Mouse (Mus musculus) cerebellum, adult 11-12 months (tissue): ENCODE measurements around the gene Cdc25b.

ENCODE experiments used
- DNase-seq: peaks from one replicate; pipeline ENCODE4 v3.0.0; 2022

Gene Cdc25b

GRCm38 (mm10) chr2:131160671-131161111, 26.1 kb upstream of the Cdc25b start:
- no peak for DNase-seq

GRCm38 (mm10) chr2:131163924-131164323, 22.8 kb upstream of the Cdc25b start:
- no peak for DNase-seq

GRCm38 (mm10) chr2:131166172-131166571, 20.6 kb upstream of the Cdc25b start:
- no peak for DNase-seq

GRCm38 (mm10) chr2:131167984-131168383, 18.8 kb upstream of the Cdc25b start:
- DNase-seq, result no peak

DNA sequence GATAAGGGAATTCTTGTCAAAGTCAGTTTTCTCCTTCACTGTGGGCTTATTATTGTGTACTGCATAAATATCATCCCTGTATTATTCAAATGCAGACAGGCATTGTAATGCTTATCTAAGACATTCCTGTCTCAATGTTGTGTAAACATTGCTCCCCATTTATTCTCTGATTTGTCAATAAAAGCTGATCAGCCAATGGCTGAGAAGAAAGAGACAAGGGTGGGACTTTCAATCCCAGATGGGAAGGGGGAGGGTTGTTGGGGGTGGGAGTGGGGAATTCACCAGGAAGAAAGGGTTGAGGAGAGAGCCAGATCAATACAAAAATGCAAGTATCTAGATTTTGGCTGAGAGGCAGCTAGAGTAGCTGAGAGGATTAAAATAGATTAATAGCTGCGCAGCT, 17.8 kb upstream of the Cdc25b start:
- no peak for DNase-seq

GRCm38 (mm10) chr2:131170936-131171335, 15.8 kb upstream of the Cdc25b start:
- DNase-seq, result no peak

DNA sequence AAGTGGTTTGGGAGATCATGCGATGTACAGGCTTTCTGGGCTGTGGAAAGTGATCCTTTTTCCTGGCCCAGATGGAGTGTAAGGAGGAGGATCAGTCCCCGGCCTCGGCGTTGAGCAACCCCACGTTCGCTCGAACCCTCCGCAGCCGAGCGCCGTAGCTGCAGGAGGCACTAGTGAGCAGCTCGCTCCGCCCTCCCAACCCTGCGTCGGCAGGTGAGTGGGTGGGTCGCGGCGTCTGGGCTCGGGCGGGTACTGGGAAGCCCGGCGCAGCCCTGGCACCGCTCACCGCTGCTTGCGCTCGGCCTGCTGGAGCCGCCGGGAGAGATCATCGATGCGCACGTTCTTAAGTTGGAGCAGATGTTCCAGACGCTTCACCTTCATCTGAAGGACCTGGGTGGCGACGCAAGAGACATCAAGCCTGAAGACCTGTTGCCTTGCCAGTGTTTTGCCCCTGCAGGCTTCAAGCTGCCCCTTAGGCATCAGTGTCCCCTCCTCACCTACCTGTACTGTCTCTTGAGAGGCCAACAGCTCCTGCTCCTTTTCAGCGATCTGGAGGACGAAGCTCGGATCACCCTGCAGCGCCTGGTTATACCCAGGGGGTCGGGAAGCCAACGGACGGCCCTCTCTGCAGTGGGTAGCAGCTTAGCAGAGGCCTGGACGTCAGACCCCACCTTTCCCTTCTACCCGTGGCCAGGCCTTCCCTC, 15.2 kb upstream of the Cdc25b start:
- DNase-seq, result peak; percentile 60

- no peak for DNase-seq
Observed at GRCm38 (mm10) chr2:131172322-131172721, 14.4 kb upstream of the Cdc25b start.

DNA sequence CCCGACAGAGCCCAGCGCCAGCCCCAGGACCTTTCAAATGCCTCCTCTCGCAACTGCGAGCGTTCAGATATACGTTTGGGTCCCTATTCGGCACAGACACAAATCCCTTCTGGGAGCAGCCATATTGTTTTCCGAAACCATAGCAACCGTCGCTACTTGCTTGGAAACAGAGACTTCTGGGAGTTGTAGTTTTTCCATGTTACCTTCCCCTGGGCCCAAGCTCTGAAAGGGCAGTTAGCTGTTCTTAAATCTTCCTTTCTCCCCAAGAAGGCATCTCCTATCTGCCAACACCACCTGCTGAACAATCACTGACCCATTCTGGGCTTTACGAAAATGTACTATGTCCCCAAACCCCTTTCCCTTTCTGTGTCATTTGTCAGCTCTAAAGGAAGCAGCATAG, 12.0 kb upstream of the Cdc25b start:
- peak; percentile 71 for DNase-seq

DNA sequence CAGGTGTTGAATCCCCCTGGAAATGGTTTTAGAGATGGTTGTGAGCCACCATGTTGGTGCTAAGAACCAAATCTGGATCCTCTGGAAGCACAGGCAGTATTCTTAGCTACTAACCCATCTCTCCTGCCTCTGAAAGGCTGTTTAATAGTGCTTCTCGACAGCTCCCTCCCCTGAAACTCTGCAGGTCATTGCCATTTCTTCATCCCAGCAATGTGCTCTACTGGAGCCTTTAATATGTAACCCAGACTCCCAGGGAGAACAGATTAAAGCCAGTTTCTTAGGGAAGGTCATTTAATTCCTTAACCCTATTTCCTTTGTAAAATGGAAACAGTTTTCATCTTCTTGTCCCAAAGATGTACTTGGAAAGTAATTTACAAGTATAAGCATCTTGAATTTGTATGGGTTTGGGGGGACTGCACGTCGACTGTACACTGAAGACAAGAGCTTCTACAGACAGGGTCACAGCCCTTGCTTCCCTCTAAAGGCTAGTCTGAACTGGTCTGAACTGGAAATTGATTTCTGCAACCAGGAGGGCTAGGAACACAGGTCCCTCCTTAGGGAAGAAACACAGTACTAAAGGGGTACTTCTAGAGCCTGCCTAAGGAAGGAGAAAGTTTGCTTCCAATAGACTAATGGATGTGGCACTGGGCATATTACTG, 11.3 kb upstream of the Cdc25b start:
- no peak for DNase-seq

DNA sequence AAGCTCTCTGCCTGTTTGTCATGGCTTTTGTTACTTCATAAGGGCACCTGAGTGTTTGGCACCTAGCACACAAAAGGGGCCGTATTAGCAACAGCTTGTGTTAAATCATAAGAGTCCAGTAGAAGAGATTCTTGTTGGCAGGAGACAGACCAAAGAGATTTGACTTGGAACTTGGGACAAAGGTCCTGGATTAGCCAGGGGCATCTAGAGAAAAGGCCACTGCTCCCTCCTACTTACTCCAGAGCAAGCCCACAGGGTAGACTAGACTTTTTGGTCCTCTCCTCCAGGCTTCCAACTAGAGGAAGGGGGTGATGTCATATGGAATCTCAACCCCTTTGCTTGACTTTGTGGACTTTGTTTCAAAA, 10.8 kb upstream of the Cdc25b start:
- no peak for DNase-seq

DNA sequence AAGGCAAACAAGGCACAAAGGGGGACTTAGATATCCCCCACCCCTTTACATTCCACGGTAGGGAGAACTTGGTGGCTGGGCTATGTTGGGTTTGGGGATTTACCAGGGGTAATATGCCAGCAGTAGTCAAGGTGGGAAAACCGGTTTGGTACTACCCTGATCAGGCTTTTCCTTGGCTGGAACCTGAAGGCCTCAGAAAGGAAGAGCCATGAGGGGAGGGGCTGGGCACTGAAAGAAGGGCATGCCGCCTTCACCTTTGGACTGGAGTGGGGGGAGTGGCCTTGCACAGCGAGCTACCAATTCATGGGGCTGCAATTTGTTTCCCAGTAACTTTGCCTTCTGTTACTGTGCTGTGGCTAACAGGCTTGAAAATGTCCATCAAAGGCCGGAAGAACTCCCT, 10.3 kb upstream of the Cdc25b start:
- DNase-seq, result peak; percentile 43

- peak; percentile 54 for DNase-seq
Observed at GRCm38 (mm10) chr2:131177932-131178331, 8.8 kb upstream of the Cdc25b start.

DNA sequence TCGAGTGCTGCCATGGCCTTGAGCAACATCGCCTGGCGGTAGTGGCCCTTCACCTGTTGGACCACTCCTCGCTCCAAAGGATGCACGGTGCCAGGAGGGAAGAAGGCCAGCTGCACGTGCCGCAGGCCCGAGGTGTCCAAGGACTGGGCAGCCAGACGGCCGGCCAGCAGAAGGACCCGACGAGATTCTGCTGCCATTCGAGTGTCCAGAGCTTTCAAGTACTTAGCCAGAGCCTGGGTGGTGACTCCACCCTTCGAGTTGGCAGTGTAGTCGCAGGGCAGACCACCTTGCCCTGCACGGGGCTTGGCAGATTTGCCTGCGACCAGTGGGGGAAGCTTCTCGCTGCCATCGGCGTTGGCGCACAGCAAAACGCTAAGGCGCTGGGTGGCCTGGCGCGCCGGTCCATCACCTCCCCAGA, 7.9 kb upstream of the Cdc25b start:
- peak; percentile 69 for DNase-seq

- peak; percentile 78 for DNase-seq
Observed at GRCm38 (mm10) chr2:131179246-131179886, 7.4 kb upstream of the Cdc25b start.

DNA sequence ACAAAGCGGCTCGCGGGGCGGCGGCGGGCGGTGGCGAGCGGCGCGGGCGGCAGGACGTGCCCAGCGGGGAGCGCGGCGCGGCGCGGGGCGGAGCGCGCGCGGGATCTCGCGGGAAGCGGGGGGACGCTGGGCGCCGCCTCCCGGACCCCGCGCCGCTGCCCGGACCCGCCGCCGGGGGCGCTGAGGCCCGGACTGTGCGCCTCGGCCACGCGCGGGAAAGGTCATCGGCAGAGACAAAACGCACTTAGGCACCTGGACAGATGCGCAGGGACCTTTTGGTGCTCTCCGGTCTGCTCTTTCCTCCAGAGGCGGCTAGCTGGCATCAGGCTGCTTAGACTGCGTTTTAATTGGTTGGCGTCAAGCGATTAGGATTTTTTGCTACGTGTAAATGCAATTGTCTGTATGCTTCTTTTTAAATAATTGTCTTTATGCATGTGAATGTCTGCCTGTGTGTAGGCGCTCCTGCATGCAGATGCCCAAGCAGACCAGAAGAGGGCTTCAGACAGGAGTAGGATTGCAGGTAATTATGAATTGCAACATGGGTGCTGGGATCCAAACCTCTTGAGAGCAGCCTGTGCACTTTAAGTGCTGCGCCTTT, 6.7 kb upstream of the Cdc25b start, which contains the start of gene Cenpb:
Cenpb (minus strand) TSS at position 78 of the 598 bp plus-strand sequence.
- peak; percentile 85 for DNase-seq

DNA sequence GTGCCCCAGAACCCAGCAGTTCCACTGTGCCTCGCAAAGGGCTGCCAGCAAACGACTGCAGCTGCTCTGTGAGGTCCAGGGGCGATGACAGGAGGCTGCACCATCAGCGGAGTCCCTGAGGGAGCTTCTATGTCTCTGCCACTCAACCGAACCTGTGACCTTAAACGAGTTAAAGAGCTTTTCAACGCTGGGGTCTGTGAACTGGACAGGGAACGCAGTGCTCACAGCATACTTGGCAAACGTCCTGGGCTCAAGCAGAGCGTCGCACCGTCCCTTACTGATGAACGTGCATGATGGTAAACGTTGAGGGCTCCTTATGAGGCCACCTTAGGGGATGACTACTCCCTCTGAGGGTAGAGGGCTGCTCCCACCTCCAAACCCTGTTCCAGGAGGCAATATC, 406 bp upstream of the Cdc25b start:
- no peak for DNase-seq

DNA sequence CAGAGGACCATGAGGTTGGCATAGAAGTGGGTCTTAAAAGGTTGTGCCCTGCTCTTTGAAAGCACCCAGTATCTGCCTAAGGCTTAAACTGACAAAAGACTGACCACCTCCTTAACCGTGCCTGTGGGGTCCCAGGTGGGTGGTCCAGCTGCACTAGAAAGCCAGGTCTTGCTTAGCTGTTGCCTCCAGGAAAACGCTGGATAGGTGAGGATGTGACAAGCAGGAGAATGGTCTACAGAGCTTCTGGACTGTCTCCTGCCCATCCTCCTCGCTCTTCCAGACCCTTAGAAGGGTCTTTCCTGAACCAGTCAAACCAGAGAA, 813 bp downstream of the Cdc25b start:
- no peak for DNase-seq

GRCm38 (mm10) chr2:131188311-131188710, 1.6 kb downstream of the Cdc25b start:
- DNase-seq, result no peak

- DNase-seq, result no peak
Observed at GRCm38 (mm10) chr2:131189521-131190309, 3.0 kb downstream of the Cdc25b start.

GRCm38 (mm10) chr2:131190344-131191004, 3.7 kb downstream of the Cdc25b start:
- no peak for DNase-seq

GRCm38 (mm10) chr2:131191005-131191390, 4.2 kb downstream of the Cdc25b start:
- no peak for DNase-seq
